Mouse (Mus musculus): ENCODE results near the gene Dock9.

- TF ChIP-seq CTCF (IDR thresholded peaks at IDR 0.05; ENCODE audit: low read depth) (no peak), EP300 (IDR thresholded peaks at IDR 0.05; ENCODE audit: low read depth) (no peak)
Measured at GRCm38 (mm10) chr14:121827091-121827490, 29.5 kb upstream of the Dock9 start.

Measured in heart, postnatal 0 days (tissue).